Mouse (Mus musculus) bone marrow macrophage, adult 2 months (primary cell): Measurements from ENCODE around the gene Socs3.

Experiments
- CTCF ChIP-seq: IDR thresholded peaks from 2 replicates; pipeline ENCODE4 v1.5.1; 2012; ENCODE audit warnings: low read depth, mild to moderate bottlenecking, low read length, moderate library complexity
- POLR2A ChIP-seq: IDR thresholded peaks from 2 replicates; pipeline ENCODE4 v1.6.1; 2012; ENCODE audit warnings: mild to moderate bottlenecking, low read depth, low read length, borderline replicate concordance

DNA sequence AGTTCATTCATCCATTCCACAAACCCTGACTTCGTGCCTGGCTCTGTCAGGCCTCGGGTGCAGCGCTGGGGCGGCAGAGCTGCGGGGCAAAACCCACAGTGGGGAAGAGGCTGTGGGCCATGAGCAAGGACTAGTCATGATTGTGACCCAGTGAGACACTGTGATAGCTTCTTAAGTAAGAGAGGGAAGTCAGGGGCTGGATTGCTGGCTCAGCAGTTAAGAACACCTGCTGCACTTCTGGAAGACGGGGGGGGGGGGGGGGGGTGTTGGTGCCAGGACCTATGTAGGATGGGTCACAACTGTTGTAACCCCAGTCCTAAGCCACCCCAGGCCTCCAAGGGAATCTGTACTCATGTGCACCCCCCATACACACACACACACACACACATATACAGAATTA is 1.3 kb upstream of the Socs3 start:
- TF ChIP-seq CTCF (no peak), POLR2A (no peak)
